In the genomic region with DNA sequence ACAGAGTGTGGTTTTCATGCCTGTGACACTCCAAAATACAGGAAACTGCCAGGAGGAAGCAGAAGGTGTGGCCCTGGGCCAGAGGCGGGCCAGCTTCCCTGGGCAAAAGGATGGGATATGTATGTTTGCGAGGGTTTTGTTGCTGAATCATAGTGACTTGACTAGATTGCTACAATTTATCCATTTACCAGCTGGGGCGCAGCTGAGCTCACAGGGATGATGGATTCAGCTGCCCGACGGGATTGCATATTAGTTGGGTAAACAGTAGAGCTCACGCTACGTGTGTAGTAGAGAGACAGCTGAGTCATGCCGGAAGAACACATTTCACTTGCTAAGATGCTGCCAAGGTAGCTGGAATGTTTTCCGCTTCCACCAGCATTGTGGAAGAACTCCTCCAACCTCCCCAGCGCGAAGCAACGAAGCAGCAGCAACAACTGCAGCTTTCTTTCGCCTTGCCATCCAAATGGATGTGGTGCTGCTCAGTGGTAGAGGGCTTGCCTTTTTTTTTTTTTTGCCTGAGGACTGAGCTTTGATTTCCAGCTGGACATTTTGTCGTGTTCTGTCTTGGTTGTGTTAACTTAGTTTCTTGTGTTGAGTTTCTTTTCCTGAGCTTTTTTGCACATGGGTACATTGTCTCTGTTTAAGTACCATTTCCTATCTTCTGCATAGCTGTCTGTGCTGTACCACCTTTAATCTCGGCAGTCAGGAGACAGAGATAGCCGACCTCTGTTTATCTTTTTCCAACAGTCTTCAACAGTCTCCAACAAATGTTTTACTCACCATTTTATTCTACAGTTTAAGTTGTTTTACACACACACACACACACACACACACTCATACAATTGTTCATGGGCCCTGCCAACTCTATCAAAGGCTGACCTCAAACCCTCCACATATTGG, we compare ENCODE assay signal across 8 mouse cellular contexts. TPM values are rescaled to one million over a fixed set of nuclear protein-coding genes. Genes with fewer than 3 reads are reported as not detected.
DNase-seq lines count a peak whose midpoint lies in the region; ATAC-seq and TF ChIP-seq lines count a peak whose summit lies in the region.

A gene (minus strand): TSS at position 58 of the 900 bp plus-strand sequence.

- peak; percentile 73; the same call in 1 of the 2 replicates for TF ChIP-seq EP300 in heart, adult 2 months (IDR thresholded peaks at IDR 0.05; ENCODE audit: insufficient read depth, low read depth, low read length)

- no peaks in the 10 kb centered on the region for H3K9me3 ChIP-seq in neural tube, embryonic 11.5 days (ENCODE audit: control insufficient read depth, low read length)
- no peaks in the 10 kb centered on the region for H3K9me3 ChIP-seq in limb, embryonic 14.5 days (ENCODE audit: control insufficient read depth, low read length)

- TF ChIP-seq POLR2A in heart, adult 2 months (IDR thresholded peaks at IDR 0.05; ENCODE audit: insufficient read depth, low read depth, low read length): 0 out of 2 replicates have a peak, but pooled peaks have one; percentile 34
- no peak for TF ChIP-seq POLR2A in limb, embryonic 14.5 days (IDR thresholded peaks at IDR 0.05; ENCODE audit: borderline replicate concordance, extremely low read depth, insufficient read depth, insufficient read length)

- H3K27me3 ChIP-seq in neural tube, embryonic 11.5 days (ENCODE audit: control insufficient read depth, insufficient read depth, low read length): no peaks in the 10 kb centered on the region
- no peaks in the 10 kb centered on the region for H3K27me3 ChIP-seq in heart, adult 2 months (ENCODE audit: control insufficient read depth, insufficient read depth, low read length)
- H3K27me3 ChIP-seq in limb, embryonic 14.5 days (ENCODE audit: control insufficient read depth, insufficient read depth, low read length): no peaks in the 10 kb centered on the region

- H3K36me3 ChIP-seq in neural tube, embryonic 11.5 days (ENCODE audit: control insufficient read depth, insufficient read depth, low read length): no peaks in the 10 kb centered on the region
- no peaks in the 10 kb centered on the region for H3K36me3 ChIP-seq in heart, adult 2 months (ENCODE audit: control insufficient read depth, insufficient read depth, low read length)
- no peaks in the 10 kb centered on the region for H3K36me3 ChIP-seq in limb, embryonic 14.5 days (ENCODE audit: control insufficient read depth, insufficient read depth, low read length)

- no peak for ATAC-seq in neural tube, embryonic 11.5 days (ENCODE audit: insufficient read depth, low FRiP score, low TSS enrichment)
- no peak for ATAC-seq in limb, embryonic 14.5 days (ENCODE audit: low FRiP score, low read depth)
- ATAC-seq in monocyte, adult 5-6 weeks (replicated peaks; ENCODE audit: insufficient number of reproducible peaks, low FRiP score, low TSS enrichment, poor library complexity, severe bottlenecking): peak; percentile 36; the same call in 1 of the 2 replicates

- intact Hi-C loops in heart, adult 2 months (cut with DNase I): no loop called here

- no peak within 1 kb of the TSS for H3K4me2 ChIP-seq in neural tube, embryonic 11.5 days (ENCODE audit: low read depth)
- no peak within 1 kb of the TSS for H3K4me2 ChIP-seq in limb, embryonic 14.5 days (replicated peaks; ENCODE audit: low read depth, low read length, severe bottlenecking)

- DNase-seq in neural tube, embryonic 11.5 days (ENCODE audit: low spot score): peak; percentile 50
- no peak for DNase-seq in neural tube, embryonic 10.5 days (ENCODE audit: extremely low spot score, low spot score)
- DNase-seq in embryo, embryonic 11 days: peak; percentile 63
- DNase-seq in heart, adult 2 months: peak; percentile 78 to 86
- DNase-seq in kidney, adult 9 months: peak; percentile 94
- DNase-seq in limb, embryonic 14.5 days (ENCODE audit: low spot score): peak; percentile 70
- peak; percentile 84 for DNase-seq in testis, postnatal 14 days (ENCODE audit: low spot score)

- 62% methylated on average over 16 of the region's 16 CpGs for WGBS in neural tube, embryonic 11.5 days
- 22% methylated on average over 16 of the region's 16 CpGs for WGBS in heart, adult 2 months
- WGBS in limb, embryonic 14.5 days: 56% methylated on average over 16 of the region's 16 CpGs

- TF ChIP-seq CTCF in heart, adult 2 months (IDR thresholded peaks at IDR 0.05): peak; percentile 77

- H3K4me1 ChIP-seq in neural tube, embryonic 11.5 days (ENCODE audit: control insufficient read depth, insufficient read depth, low read length): no peaks in the 10 kb centered on the region
- H3K4me1 ChIP-seq in heart, adult 2 months (ENCODE audit: control insufficient read depth, insufficient read depth, low read length): peaks cover 6% of the 10 kb centered on the region
- H3K4me1 ChIP-seq in limb, embryonic 14.5 days (ENCODE audit: control insufficient read depth, insufficient read depth, low read length): 0 out of 2 replicates have a peak, but pooled peaks cover 4% of the 10 kb centered on the region

- no peak within 1 kb of the TSS for H3K9ac ChIP-seq in neural tube, embryonic 11.5 days (ENCODE audit: low read length)
- H3K9ac ChIP-seq in heart, adult 2 months (ENCODE audit: low read depth, low read length): no peak within 1 kb of the TSS
- H3K9ac ChIP-seq in limb, embryonic 14.5 days (ENCODE audit: low read depth, low read length, severe bottlenecking): no peak within 1 kb of the TSS

- no peaks in the 10 kb centered on the region for H3K79me2 ChIP-seq in heart, adult 2 months (replicated peaks; ENCODE audit: control insufficient read depth, insufficient read depth, low read length)

- H3K27ac ChIP-seq in neural tube, embryonic 11.5 days (ENCODE audit: low read depth, low read length): no peak within 1 kb of the TSS
- peak within 1 kb of the TSS; percentile 69 for H3K27ac ChIP-seq in heart, adult 2 months
- H3K27ac ChIP-seq in limb, embryonic 14.5 days (replicated peaks; ENCODE audit: low read depth, low read length): no peak within 1 kb of the TSS

- H3K4me3 ChIP-seq in neural tube, embryonic 11.5 days (ENCODE audit: low read depth, low read length): no peak within 1 kb of the TSS
- H3K4me3 ChIP-seq in heart, adult 2 months: 0 out of 2 replicates have a peak within 1 kb of the TSS, but pooled peaks have one; percentile 1
- no peak within 1 kb of the TSS for H3K4me3 ChIP-seq in limb, embryonic 14.5 days (replicated peaks; ENCODE audit: low read length)

RNA-seq across cellular contexts. Expression of the gene that starts here (rescaled TPM):
- 0.68 and 1.2 TPM in 2 replicates for polyA plus RNA-seq in neural tube, embryonic 11.5 days (2014; fragmentation: Nextera tagmentation; extraction: Ambion mirVana)
- 100 to 1,000 TPM; 121 to 137 TPM for total RNA-seq in heart, adult 2 months (2021)
- 38.3 and 58.2 TPM in 2 replicates for polyA plus RNA-seq in heart, adult 2 months (2012; rRNA removed)
- polyA plus RNA-seq in limb, embryonic 14.5 days (2012; rRNA removed): 10.7 and 10.8 TPM in 2 replicates
- 0.87 and 1.7 TPM in 2 replicates for polyA plus RNA-seq in limb, embryonic 14.5 days (2014; fragmentation: Nextera tagmentation; extraction: Ambion mirVana)
- total RNA-seq in monocyte, adult 5-6 weeks (2017): not detected in 3 replicates

Comparison
In these comparisons a context has a peak if more than half of its experiments do, and no peak if none do; other contexts are left out.
1. RNA of the gene that starts here (total RNA-seq): 121 to 137 TPM in heart, adult 2 months; not detected in monocyte, adult 5-6 weeks; every median in the first group is over 100 times any median in the second.
2. Peak in ATAC-seq in monocyte, adult 5-6 weeks; RNA of the gene not detected or under 1 TPM.